Mouse (Mus musculus) liver, embryonic 14.5 days (tissue): ENCODE data around the gene Endou. TPM values are rescaled to one million over a fixed set of nuclear protein-coding genes. Genes with fewer than 3 reads are reported as not detected.
"Not testable (repeated sequence)": the region's sequence is repeated elsewhere in the genome, so short reads cannot be mapped to it uniquely, and the experiment has no call there.

Source experiments
- ATAC-seq: fragments of 200-750 bp; cut with Nextera tagmentation; 2 replicates; pipeline ENCODE4 v1.8.0; 2017; ENCODE audit warnings: moderate number of reproducible peaks, mild to moderate bottlenecking, moderate library complexity; ENCODE audit not compliant: insufficient read depth
- DNase-seq, 3 experiments: peaks; one replicate each; pipeline ENCODE4 v3.0.0-alpha.2; 2012 to 2013; ENCODE audit warnings: low read depth in 3 of 3, low spot score in 3 of 3
- H3K27ac ChIP-seq: fragments of 300-500 bp; sonication (generic); 2 replicates; pipeline ENCODE4 v1.5.1; 2014; ENCODE audit warnings: moderate library complexity, mild to moderate bottlenecking, control low read depth, inconsistent platforms
- H3K27me3 ChIP-seq: fragments of 300-500 bp; sonication (generic); 2 replicates; pipeline ENCODE4 v1.6.1; 2014; ENCODE audit warnings: mild to moderate bottlenecking, low read length, moderate library complexity; ENCODE audit not compliant: control insufficient read depth, insufficient read depth
- H3K36me3 ChIP-seq: fragments of 300-500 bp; sonication (generic); replicated peaks from 2 replicates; pipeline ENCODE4 v1.6.1; 2014; ENCODE audit warnings: low read depth; ENCODE audit not compliant: control insufficient read depth, insufficient read depth
- H3K4me1 ChIP-seq, 2 experiments: fragments of 200-500 bp in 1 of 2; fragments of 300-500 bp in 1 of 2; sonication (generic) in 1 of 2; replicated peaks; 2 replicates each; pipeline ENCODE4 v1.6.1; 2012 to 2014; ENCODE audit warnings: antibody characterized with exemption in 1 of 2, inconsistent platforms in 1 of 2, low read length in 1 of 2; ENCODE audit not compliant: control insufficient read depth in 2 of 2, insufficient read depth in 2 of 2
- H3K4me2 ChIP-seq: fragments of 300-500 bp; sonication (generic); 2 replicates; pipeline ENCODE4 v1.6.1; 2014; ENCODE audit warnings: low read depth, mild to moderate bottlenecking, control low read depth, moderate library complexity
- H3K4me3 ChIP-seq, 2 experiments: fragments of 200-500 bp in 1 of 2; fragments of 300-500 bp in 1 of 2; sonication (generic) in 1 of 2; 2 replicates each; pipeline ENCODE4 v1.5.1; 2012 to 2014; ENCODE audit warnings: low read depth in 2 of 2, low read length in 2 of 2, mild to moderate bottlenecking in 2 of 2, control low read depth in 1 of 2, inconsistent platforms in 1 of 2, moderate library complexity in 1 of 2; ENCODE audit not compliant: insufficient read depth in 1 of 2
- H3K9ac ChIP-seq: fragments of 300-500 bp; sonication (generic); replicated peaks from 2 replicates; pipeline ENCODE4 v1.6.1; 2014; ENCODE audit warnings: mild to moderate bottlenecking, control low read depth, moderate library complexity
- H3K9me3 ChIP-seq: fragments of 300-500 bp; sonication (generic); 2 replicates; pipeline ENCODE4 v1.6.1; 2016; ENCODE audit warnings: low read length, mixed read lengths; ENCODE audit not compliant: control insufficient read depth
- CTCF ChIP-seq: IDR thresholded peaks from 2 replicates; pipeline ENCODE4 v1.5.1; 2016; ENCODE audit warnings: antibody characterized with exemption, low read depth, control low read depth
- EP300 ChIP-seq: IDR thresholded peaks from 2 replicates; pipeline ENCODE4 v1.6.1; 2016; ENCODE audit warnings: antibody characterized with exemption, low read depth
- WGBS: fragments of 180-500 bp; shearing (Covaris S2); extraction: QIAGEN DNeasy Blood & Tissue Kit; methylation state at CpG from one replicate; pipeline ENCODE4 v1.1.7; 2014; ENCODE audit not compliant: insufficient replicate concordance; 5-methylcytosine and 5-hydroxymethylcytosine counted together
- polyA plus RNA-seq, 2 experiments: library from polyadenylated mRNA; depleted of rRNA in 1 of 2; stranded (reverse) in 1 of 2; unstranded in 1 of 2; fragments of >200 nt; fragmentation: Nextera tagmentation in 1 of 2; extraction: Ambion mirVana in 1 of 2; gene quantifications; 2 replicates each; pipeline versions ENCODE4 v1.2.1 to v1.2.3; 2012 to 2014

The Endou gene
- polyA plus RNA-seq, 2 experiments, result 0.01 TPM; not detected in 1

DNA sequence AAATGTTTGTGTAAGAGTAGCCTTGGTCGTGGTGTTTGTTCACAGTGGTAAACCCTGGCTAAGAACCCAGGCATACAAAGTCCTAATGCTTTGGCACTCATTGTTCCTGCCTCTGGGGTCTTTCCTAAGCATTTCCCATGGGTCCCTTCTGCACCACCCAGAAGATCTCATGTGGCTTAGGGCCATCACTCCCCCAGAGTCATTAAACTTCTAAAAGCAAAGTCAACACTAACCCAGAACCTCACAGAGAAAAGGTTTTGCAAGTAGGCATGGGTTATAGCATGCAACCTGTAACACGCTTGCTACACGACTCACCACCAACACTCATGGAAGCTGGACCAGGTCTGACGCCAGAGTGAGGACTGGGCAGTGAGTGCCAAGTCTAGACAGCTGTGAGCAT lies 56.7 kb downstream of the Endou start:
- H3K4me3 ChIP-seq, result no peak overlapping the region
- H3K36me3 ChIP-seq, result peaks cover 13% of the 10 kb centered on the region
- H3K9me3 ChIP-seq, result no peaks in the 10 kb centered on the region
- no peaks in the 10 kb centered on the region for H3K4me1 ChIP-seq
- TF ChIP-seq CTCF (no peak), EP300 (no peak)
- no peak overlapping the region for H3K4me2 ChIP-seq
- no peak for ATAC-seq
- H3K9ac ChIP-seq, result no peak overlapping the region
- DNase-seq, result no peak
- no peak overlapping the region for H3K27ac ChIP-seq
- WGBS, result 83% methylated on average over 4 of the region's 4 CpGs
- no peaks in the 10 kb centered on the region for H3K27me3 ChIP-seq

DNA sequence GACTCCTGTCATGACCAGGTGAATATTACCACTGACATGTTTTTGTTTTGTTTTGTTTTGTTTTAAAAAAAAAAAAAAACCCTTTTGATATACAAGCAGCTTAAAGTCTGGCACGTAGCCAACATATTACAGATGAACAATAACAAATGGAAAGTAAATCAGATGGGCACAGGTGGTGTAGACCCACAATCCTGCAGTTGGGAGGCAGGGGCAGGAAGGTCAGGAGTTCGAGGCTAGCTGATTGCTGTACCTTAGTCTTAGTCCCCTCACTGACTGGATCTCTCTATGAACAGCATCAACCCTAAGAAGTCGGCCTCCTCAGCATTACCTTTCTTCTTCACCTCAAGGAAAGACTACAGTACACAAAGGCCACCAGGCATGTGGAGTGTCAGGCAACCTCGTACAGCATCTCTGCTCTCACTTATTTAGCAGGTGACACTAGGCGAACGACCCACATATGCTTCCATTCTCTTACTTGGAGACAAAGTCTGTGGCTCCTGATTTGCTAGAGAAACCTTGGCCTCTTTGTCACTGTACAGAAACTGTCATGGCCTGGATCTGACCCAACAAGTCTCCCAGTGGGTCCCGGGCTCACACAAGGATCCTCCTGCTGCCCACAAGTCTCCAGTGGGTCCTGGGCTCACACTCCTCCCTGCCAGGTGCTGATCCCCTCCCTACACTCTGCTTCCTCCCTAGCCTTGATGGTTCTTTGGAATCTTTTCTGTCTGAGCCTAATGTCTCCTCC lies 57.7 kb downstream of the Endou start:
- no peak for TF ChIP-seq CTCF
- TF ChIP-seq EP300, result no peak
- DNase-seq, result no peak
- 76% methylated on average over 7 of the region's 7 CpGs for WGBS

DNA sequence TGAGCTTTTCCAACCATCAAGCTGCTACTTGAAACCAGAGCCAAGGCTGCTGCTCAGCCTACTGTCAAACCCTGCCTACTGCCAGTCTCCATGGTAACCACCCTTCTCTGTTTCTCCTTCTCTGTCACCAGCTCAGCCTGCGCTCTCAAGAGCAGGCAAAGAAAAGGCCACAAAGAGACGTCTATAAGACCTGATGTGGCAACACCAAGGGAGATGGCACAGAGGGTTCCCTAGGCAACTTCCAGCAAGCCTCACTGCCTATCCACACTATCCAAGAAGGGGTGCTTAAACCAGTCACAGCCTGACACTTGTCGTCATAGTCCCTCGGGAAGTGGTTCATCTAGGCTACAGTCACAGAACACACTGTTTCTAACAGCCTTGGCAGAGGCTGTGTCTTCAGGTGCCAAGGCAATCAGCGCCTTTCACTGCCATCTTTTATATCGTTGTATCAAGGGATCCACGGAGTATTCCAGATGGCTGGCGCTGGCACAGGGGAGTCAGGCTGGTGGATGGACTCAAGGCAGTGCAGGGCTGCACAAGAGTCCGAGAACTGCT lies 58.9 kb downstream of the Endou start:
- Histone ChIP-seq H3K9ac (no peak overlapping the region), H3K9me3 (no peaks in the 10 kb centered on the region), H3K27ac (no peak overlapping the region), H3K36me3 (peaks cover 2% of the 10 kb centered on the region), H3K4me1 (no peaks in the 10 kb centered on the region), H3K27me3 (no peaks in the 10 kb centered on the region), H3K4me2 (no peak overlapping the region), H3K4me3 (no peak overlapping the region)
- 73% methylated on average over 9 of the region's 9 CpGs for WGBS
- ATAC-seq (no peak), DNase-seq (no peak)
- no peak for TF ChIP-seq EP300
- TF ChIP-seq CTCF, result no peak

More for the DNA sequence above, 57.7 kb downstream of the Endou start:
- Histone ChIP-seq H3K36me3 (peaks cover 12% of the 10 kb centered on the region), H3K27ac (no peak overlapping the region), H3K4me2 (no peak overlapping the region), H3K4me3 (no peak overlapping the region), H3K27me3 (no peaks in the 10 kb centered on the region), H3K9me3 (no peaks in the 10 kb centered on the region), H3K4me1 (no peaks in the 10 kb centered on the region), H3K9ac (no peak overlapping the region)
- ATAC-seq, result no peak

DNA sequence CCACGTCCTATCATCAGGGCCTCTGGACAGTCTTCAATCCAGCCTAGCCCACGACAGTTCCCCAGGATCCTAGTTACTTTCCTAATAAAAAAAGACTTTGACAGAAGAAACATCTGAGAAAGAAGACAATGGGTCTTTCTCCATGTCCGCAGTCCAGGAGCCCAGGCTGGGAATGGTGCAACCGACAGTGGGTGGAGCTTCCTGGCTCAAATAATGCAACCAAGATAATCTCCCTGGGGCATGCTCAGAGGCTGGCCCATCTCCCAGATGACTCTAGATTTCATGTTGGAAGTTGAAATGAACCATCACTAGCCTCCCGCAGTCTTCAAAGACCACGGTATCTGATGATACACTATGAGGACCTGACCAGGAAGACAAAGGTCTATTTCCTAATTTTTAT lies 60.6 kb downstream of the Endou start:
- Histone ChIP-seq H3K36me3 (no peaks in the 10 kb centered on the region; the same call in 1 of the 2 replicates), H3K27ac (no peak overlapping the region), H3K4me2 (no peak overlapping the region), H3K27me3 (no peaks in the 10 kb centered on the region), H3K4me3 (no peak overlapping the region), H3K9me3 (no peaks in the 10 kb centered on the region), H3K4me1 (no peaks in the 10 kb centered on the region), H3K9ac (no peak overlapping the region)
- no peak for DNase-seq
- no peak for ATAC-seq
- TF ChIP-seq EP300 (no peak), CTCF (no peak)
- 60% methylated on average over 6 of the region's 6 CpGs for WGBS

DNA sequence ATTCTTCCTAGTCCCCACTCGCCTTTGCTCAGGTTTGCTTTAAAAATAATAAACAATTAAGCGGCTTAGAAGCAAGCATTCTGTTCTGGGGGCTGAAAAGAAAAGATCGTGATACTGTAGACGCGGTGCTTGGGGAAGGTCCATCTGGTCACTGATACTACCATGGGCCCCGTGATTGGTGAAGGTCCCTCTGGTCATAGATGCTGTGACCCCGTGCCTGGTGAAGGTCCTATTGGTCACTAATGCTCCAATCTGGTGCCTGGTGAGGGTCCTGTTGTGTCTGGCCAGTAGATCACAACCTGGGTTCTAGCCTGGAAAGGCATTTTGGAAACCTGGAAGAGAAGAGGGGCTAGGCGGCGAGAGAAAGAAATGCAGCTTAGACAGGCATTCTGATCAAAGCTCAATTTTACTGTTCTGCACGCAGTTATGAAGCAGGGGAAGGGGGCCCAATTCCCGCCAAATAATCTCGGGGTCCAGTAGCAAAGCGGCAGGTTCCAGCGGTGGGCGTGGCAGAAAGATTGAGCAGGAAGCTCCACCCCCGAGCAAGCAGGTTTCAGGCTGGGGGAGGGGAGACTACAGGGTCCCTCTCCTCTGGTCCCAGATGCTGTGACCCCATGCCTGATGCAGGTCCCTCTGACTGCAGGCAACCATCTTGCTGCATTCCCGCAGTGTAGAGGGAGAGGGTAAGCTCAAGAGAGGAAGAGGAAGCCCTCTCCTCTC lies 62.8 kb downstream of the Endou start:
- not testable (repeated sequence) for ATAC-seq

More for the DNA sequence above, 62.8 kb downstream of the Endou start:
- H3K9ac ChIP-seq, H3K4me1 ChIP-seq, H3K9me3 ChIP-seq, H3K27ac ChIP-seq, DNase-seq, H3K4me3 ChIP-seq, H3K36me3 ChIP-seq, H3K27me3 ChIP-seq, H3K4me2 ChIP-seq: not testable (repeated sequence)
- WGBS, result 57% methylated on average over 17 of the region's 17 CpGs
